Mouse (Mus musculus) lung, embryonic 15.5 days (tissue): Measurements from ENCODE around the gene Cacna1d. TPM values are rescaled to one million over a fixed set of nuclear protein-coding genes. Genes with fewer than 3 reads are reported as not detected.
A peak's percentile ranks its signal among the peaks of the same experiment; 100 is the strongest.

Source experiments
- ATAC-seq: fragments of 200-750 bp; cut with Nextera tagmentation; 2 replicates; pipeline ENCODE4 v1.8.0; 2017; ENCODE audit warnings: moderate number of reproducible peaks, borderline replicate concordance; ENCODE audit not compliant: low FRiP score, low TSS enrichment; ENCODE audit errors: extremely low read depth
- H3K27ac ChIP-seq: fragments of 300-500 bp; sonication (generic); 2 replicates; pipeline ENCODE4 v1.5.1; 2015; ENCODE audit warnings: moderate library complexity, mild to moderate bottlenecking, inconsistent platforms
- H3K27me3 ChIP-seq: fragments of 300-500 bp; sonication (generic); 2 replicates; pipeline ENCODE4 v1.6.1; 2015; ENCODE audit warnings: inconsistent platforms
- H3K36me3 ChIP-seq: fragments of 300-500 bp; sonication (generic); 2 replicates; pipeline ENCODE4 v1.6.1; 2015; ENCODE audit warnings: inconsistent platforms
- H3K4me1 ChIP-seq: fragments of 300-500 bp; sonication (generic); 2 replicates; pipeline ENCODE4 v1.6.1; 2015; ENCODE audit warnings: inconsistent platforms
- H3K4me2 ChIP-seq: fragments of 300-500 bp; sonication (generic); 2 replicates; pipeline ENCODE4 v1.6.1; 2015; ENCODE audit warnings: inconsistent platforms, mild to moderate bottlenecking, moderate library complexity
- H3K4me3 ChIP-seq: fragments of 300-500 bp; sonication (generic); 2 replicates; pipeline ENCODE4 v1.5.1; 2015; ENCODE audit warnings: mild to moderate bottlenecking, inconsistent platforms
- H3K9ac ChIP-seq: fragments of 300-500 bp; sonication (generic); 2 replicates; pipeline ENCODE4 v1.6.1; 2015; ENCODE audit warnings: inconsistent platforms
- H3K9me3 ChIP-seq: fragments of 300-500 bp; sonication (generic); 2 replicates; pipeline ENCODE4 v1.6.1; 2016; ENCODE audit warnings: inconsistent platforms
- WGBS: fragments of 180-500 bp; shearing (Covaris S2); methylation state at CpG from one replicate; pipeline ENCODE4 v1.1.7; 2015; 5-methylcytosine and 5-hydroxymethylcytosine counted together
- polyA plus RNA-seq: library from polyadenylated mRNA; unstranded; fragments of >200 nt; fragmentation: Nextera tagmentation; extraction: Ambion mirVana; gene quantifications from 2 replicates; pipeline ENCODE4 v1.2.1, GENCODE M21; 2015

The Cacna1d gene
- polyA plus RNA-seq, 1 experiment from 2014 or later = 8.9 TPM

- peaks cover 61% of the 10 kb centered on the region for H3K36me3 ChIP-seq
- ATAC-seq = no peak
Measured at GRCm38 (mm10) chr14:30510214-30510763, 19.0 kb upstream of the Cacna1d start.

GRCm38 (mm10) chr14:30504990-30505389 is 13.7 kb upstream of the Cacna1d start:
- Histone ChIP-seq H3K27me3 (no peaks in the 10 kb centered on the region), H3K9me3 (no peaks in the 10 kb centered on the region), H3K36me3 (peaks cover 51% of the 10 kb centered on the region), H3K4me2 (no peak overlapping the region), H3K27ac (no peak overlapping the region), H3K4me3 (no peak overlapping the region), H3K9ac (no peak overlapping the region), H3K4me1 (no peaks in the 10 kb centered on the region)
- WGBS = 90% methylated on average over 5 of the region's 5 CpGs
- ATAC-seq = no peak

More at GRCm38 (mm10) chr14:30510214-30510763, 19.0 kb upstream of the Cacna1d start:
- Histone ChIP-seq H3K4me2 (no peak overlapping the region), H3K27me3 (no peaks in the 10 kb centered on the region), H3K9ac (no peak overlapping the region), H3K4me1 (no peaks in the 10 kb centered on the region), H3K9me3 (no peaks in the 10 kb centered on the region), H3K4me3 (no peak overlapping the region), H3K27ac (no peak overlapping the region)
- 89% methylated on average over 6 of the region's 6 CpGs for WGBS

- H3K36me3 ChIP-seq = peaks cover 21% of the 10 kb centered on the region
- H3K9ac ChIP-seq = no peak overlapping the region
- 76% methylated on average over 2 of the region's 2 CpGs for WGBS
- H3K4me2 ChIP-seq = no peak overlapping the region
- no peak overlapping the region for H3K4me3 ChIP-seq
- H3K27ac ChIP-seq = no peak overlapping the region
- no peaks in the 10 kb centered on the region for H3K9me3 ChIP-seq
- H3K27me3 ChIP-seq = no peaks in the 10 kb centered on the region
- no peak for ATAC-seq
- H3K4me1 ChIP-seq = 0 out of 2 replicates have a peak, but pooled peaks cover 5% of the 10 kb centered on the region
Measured at GRCm38 (mm10) chr14:30498202-30498601, 6.9 kb upstream of the Cacna1d start.

- Histone ChIP-seq H3K4me2 (no peak overlapping the region), H3K27me3 (no peaks in the 10 kb centered on the region), H3K9ac (no peak overlapping the region), H3K36me3 (peaks cover 30% of the 10 kb centered on the region), H3K4me3 (no peak overlapping the region), H3K4me1 (peaks cover 5% of the 10 kb centered on the region; the same call in 1 of the 2 replicates), H3K27ac (no peak overlapping the region), H3K9me3 (no peaks in the 10 kb centered on the region)
- ATAC-seq = no peak
- WGBS = 41% methylated on average over 6 of the region's 6 CpGs
Measured at GRCm38 (mm10) chr14:30494998-30495397, 3.7 kb upstream of the Cacna1d start.

GRCm38 (mm10) chr14:30493276-30493675 is 2.0 kb upstream of the Cacna1d start:
- Histone ChIP-seq H3K4me1 (peaks cover 5% of the 10 kb centered on the region; the same call in 1 of the 2 replicates), H3K4me2 (no peak overlapping the region), H3K9me3 (no peaks in the 10 kb centered on the region), H3K4me3 (no peak overlapping the region), H3K27me3 (no peaks in the 10 kb centered on the region), H3K36me3 (peaks cover 39% of the 10 kb centered on the region), H3K27ac (no peak overlapping the region), H3K9ac (no peak overlapping the region)
- ATAC-seq = no peak
- WGBS = 30% methylated on average over 1 of the region's 1 CpGs

GRCm38 (mm10) chr14:30479361-30479948 is 11.8 kb downstream of the Cacna1d start, which contains the start of gene Dcp1a:
Gene Dcp1a, plus strand, starts transcription at chr14:30479535.
- peak within 1 kb of the TSS; percentile 72 for H3K27ac ChIP-seq
- peak within 1 kb of the TSS; percentile 73 for H3K4me3 ChIP-seq
- peak; percentile 99 for ATAC-seq
- no peaks in the 10 kb centered on the region for H3K9me3 ChIP-seq
- H3K27me3 ChIP-seq = no peaks in the 10 kb centered on the region
- peak within 1 kb of the TSS; percentile 79 for H3K9ac ChIP-seq
- H3K4me1 ChIP-seq = peaks cover 13% of the 10 kb centered on the region
- WGBS = under 1% methylated on average over 39 of the region's 39 CpGs
- peak within 1 kb of the TSS; percentile 75 for H3K4me2 ChIP-seq
- peaks cover 22% of the 10 kb centered on the region for H3K36me3 ChIP-seq

GRCm38 (mm10) chr14:30474416-30474815 is 16.8 kb downstream of the Cacna1d start:
- no peak for ATAC-seq
- WGBS = 69% methylated on average over 6 of the region's 6 CpGs
- Histone ChIP-seq H3K9ac (no peak overlapping the region), H3K27ac (no peak overlapping the region), H3K27me3 (no peaks in the 10 kb centered on the region), H3K36me3 (no peaks in the 10 kb centered on the region), H3K4me2 (no peak overlapping the region), H3K4me1 (0 out of 2 replicates have a peak, but pooled peaks cover 2% of the 10 kb centered on the region), H3K9me3 (no peaks in the 10 kb centered on the region), H3K4me3 (no peak overlapping the region)

GRCm38 (mm10) chr14:30473605-30474004 is 17.6 kb downstream of the Cacna1d start:
- Histone ChIP-seq H3K27me3 (no peaks in the 10 kb centered on the region), H3K4me1 (no peaks in the 10 kb centered on the region; the same call in 1 of the 2 replicates), H3K9me3 (no peaks in the 10 kb centered on the region), H3K36me3 (no peaks in the 10 kb centered on the region), H3K4me2 (no peak overlapping the region), H3K27ac (no peak overlapping the region), H3K9ac (no peak overlapping the region), H3K4me3 (no peak overlapping the region)
- 47% methylated on average over 5 of the region's 5 CpGs for WGBS
- ATAC-seq = no peak

GRCm38 (mm10) chr14:30463312-30463711 is 27.9 kb downstream of the Cacna1d start:
- H3K27ac ChIP-seq = no peak overlapping the region
- 62% methylated on average over 4 of the region's 4 CpGs for WGBS
- H3K36me3 ChIP-seq = no peaks in the 10 kb centered on the region
- H3K4me1 ChIP-seq = peaks cover 2% of the 10 kb centered on the region; the same call in 1 of the 2 replicates
- H3K9me3 ChIP-seq = no peaks in the 10 kb centered on the region
- no peak overlapping the region for H3K4me3 ChIP-seq
- no peak overlapping the region for H3K4me2 ChIP-seq
- no peaks in the 10 kb centered on the region for H3K27me3 ChIP-seq
- H3K9ac ChIP-seq = no peak overlapping the region
- no peak for ATAC-seq

GRCm38 (mm10) chr14:30459891-30460523 is 31.2 kb downstream of the Cacna1d start:
- Histone ChIP-seq H3K27me3 (no peaks in the 10 kb centered on the region), H3K4me2 (peak overlapping the region; percentile 16; the same call in 1 of the 2 replicates), H3K27ac (no peak overlapping the region), H3K4me3 (no peak overlapping the region), H3K9me3 (no peaks in the 10 kb centered on the region), H3K9ac (no peak overlapping the region), H3K36me3 (no peaks in the 10 kb centered on the region), H3K4me1 (peaks cover 9% of the 10 kb centered on the region; the same call in 1 of the 2 replicates)
- ATAC-seq = no peak
- WGBS = 5% methylated on average over 14 of the region's 14 CpGs

GRCm38 (mm10) chr14:30458820-30459219 is 32.4 kb downstream of the Cacna1d start:
- H3K27ac ChIP-seq = peak overlapping the region; percentile 10; the same call in 1 of the 2 replicates

GRCm38 (mm10) chr14:30457897-30458296 is 33.4 kb downstream of the Cacna1d start:
- no peaks in the 10 kb centered on the region for H3K36me3 ChIP-seq
- no peak overlapping the region for H3K4me3 ChIP-seq
- ATAC-seq = peak; percentile 47; the same call in 1 of the 2 replicates
- H3K27me3 ChIP-seq = no peaks in the 10 kb centered on the region
- H3K9me3 ChIP-seq = no peaks in the 10 kb centered on the region
- WGBS = 24% methylated on average over 2 of the region's 2 CpGs
- no peak overlapping the region for H3K27ac ChIP-seq
- H3K4me2 ChIP-seq = no peak overlapping the region
- H3K9ac ChIP-seq = no peak overlapping the region
- peaks cover 9% of the 10 kb centered on the region; the same call in 1 of the 2 replicates for H3K4me1 ChIP-seq

More at GRCm38 (mm10) chr14:30458820-30459219, 32.4 kb downstream of the Cacna1d start:
- Histone ChIP-seq H3K36me3 (no peaks in the 10 kb centered on the region), H3K9me3 (no peaks in the 10 kb centered on the region), H3K27me3 (no peaks in the 10 kb centered on the region), H3K4me2 (no peak overlapping the region), H3K9ac (no peak overlapping the region), H3K4me1 (peaks cover 9% of the 10 kb centered on the region; the same call in 1 of the 2 replicates), H3K4me3 (no peak overlapping the region)
- WGBS = 60% methylated on average over 3 of the region's 3 CpGs
- ATAC-seq = no peak; the same call in 1 of the 2 replicates
